Mouse (Mus musculus): ENCODE measurements around the gene 1810055G02Rik. TPM values are rescaled to one million over a fixed set of nuclear protein-coding genes. Genes with fewer than 3 reads are reported as not detected.

1810055G02Rik gene
- total RNA-seq, 2 experiments from 2014 or later, result 9.6 to 9.8 TPM

DNA sequence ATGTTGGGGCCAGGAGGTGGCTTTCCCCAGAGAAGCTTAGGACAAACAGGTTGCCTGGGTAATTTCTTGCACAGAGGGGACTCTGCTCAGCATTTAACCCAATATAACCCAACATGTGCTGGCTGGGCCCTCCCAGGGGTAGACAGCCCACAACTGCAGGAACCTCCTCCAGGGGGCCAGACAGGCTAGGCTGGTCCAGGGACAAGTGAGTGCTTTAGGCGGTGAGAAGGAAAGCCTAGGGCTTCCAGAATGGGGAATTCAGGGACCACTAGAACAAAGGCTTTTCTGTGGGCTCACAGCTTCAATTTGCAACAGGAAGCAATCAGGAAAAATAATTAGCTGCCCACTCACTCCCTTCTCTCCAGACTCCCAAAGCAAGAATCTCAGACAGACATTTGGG is 23.7 kb upstream of the 1810055G02Rik start:
- intact Hi-C loops (cut with DNase I), result no loop called here
- no peak for DNase-seq
- TF ChIP-seq CTCF (IDR thresholded peaks at IDR 0.05), result no peak
- peak overlapping the region; percentile 93 for H3K27ac ChIP-seq
- H3K4me3 ChIP-seq, result peak overlapping the region; percentile 99

DNA sequence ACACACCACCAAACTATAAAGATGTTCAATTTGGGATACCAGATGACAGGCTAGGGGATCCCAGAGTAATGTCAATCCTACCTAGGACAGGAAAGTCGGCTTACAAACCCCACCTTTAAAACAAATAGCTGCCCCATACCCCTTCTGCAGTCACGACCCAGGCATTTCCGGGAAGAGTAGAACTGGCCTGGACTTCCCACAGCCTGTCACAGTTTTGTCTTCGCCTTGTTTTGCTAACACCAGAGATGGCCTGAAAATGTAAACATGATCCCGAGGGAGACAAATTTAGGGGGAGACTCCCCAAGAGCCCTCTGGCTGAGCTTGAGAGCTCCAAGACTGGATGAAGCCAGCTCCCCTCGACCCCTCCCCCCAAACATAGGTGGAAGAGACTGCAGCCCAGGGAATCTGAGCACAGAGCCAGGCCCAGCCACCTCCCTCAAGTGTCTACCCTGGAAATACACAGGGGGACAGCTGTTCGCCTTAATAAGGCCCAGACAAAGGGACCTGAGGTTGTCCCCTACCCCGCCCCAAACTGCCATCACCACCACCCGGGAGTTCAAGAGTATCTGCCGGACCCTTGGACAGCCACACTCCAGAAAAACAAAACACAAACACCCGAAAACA is 23.0 kb upstream of the 1810055G02Rik start:
- peak overlapping the region; percentile 93 for H3K27ac ChIP-seq
- H3K4me3 ChIP-seq, result peak overlapping the region; percentile 99
- no peak for DNase-seq
- intact Hi-C loops (cut with DNase I), result no loop called here
- no peak for TF ChIP-seq CTCF (IDR thresholded peaks at IDR 0.05)

DNA sequence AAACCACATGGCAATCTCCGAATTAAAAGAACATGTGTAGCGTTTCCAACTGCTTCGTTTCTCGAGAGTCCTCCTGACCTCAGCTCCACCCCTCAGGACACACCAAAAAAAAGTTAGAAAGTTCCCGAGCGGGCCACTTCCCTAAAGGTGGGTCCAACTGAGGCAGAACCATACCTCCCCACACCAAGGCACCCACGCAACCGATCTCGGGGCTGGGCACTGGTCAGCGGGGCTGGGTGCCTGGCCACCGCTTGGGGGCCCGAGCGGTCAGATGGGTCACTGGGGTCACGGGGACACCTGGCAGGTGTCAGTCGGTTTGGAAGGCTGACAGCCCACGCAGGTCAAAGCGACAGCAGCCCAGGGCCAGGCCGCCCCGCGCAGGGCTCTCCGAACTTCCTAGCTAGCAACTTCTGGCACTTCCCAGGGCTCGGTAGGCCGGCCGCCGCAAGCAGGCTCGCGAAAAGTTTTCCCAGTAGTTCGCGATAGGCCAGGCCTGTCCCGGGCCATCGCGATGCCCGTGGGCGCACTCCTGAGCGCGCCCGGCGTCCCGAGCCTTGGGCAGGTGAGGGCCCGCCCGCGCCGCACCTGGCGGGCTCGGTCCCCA is 22.4 kb upstream of the 1810055G02Rik start:
- intact Hi-C loops (cut with DNase I), result no loop called here
- peak overlapping the region; percentile 99 for H3K4me3 ChIP-seq

DNA sequence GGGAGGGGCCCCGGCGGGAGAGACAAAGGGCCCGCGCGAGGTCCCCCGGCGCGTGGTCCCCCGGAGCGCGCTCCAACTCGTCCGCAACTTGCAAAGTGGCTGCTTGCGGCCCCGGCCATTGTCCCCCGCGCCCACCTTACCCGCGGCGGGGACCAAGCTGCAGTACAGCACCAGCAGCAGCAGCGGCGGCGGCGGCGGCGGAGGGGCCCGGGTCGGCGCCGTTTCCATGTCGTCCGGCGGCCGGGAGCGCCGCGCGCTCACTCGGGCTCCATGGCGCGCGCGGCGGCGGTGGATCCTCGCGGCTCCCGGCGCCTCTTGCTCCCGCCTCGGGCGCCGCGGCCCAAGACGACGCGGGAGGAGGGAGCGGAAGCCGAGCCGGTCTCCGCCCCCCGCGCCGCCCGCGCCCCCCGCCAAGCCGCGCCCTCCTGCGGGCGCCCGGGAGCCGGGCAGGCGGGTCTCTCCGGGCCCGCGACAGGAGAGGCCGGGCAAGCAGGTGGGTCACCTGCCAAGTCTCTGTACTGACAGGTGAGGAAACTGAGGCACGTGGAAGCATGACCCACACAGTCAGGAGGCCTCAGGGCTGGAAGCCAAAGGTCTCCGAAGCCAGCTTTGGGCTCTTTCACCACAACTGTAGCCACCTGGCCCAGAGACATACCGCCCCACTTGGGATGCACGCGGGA is 21.7 kb upstream of the 1810055G02Rik start, which contains the start of gene Lrp5:
TSS of gene Lrp5 (minus strand) at position 350 of the 680 bp plus-strand sequence.
- Histone ChIP-seq H3K4me3 (peak within 1 kb of the TSS; percentile 99), H3K27ac (peak within 1 kb of the TSS; percentile 93)
- DNase-seq, result peak; percentile 86
- TF ChIP-seq CTCF (IDR thresholded peaks at IDR 0.05), result peak; percentile 29
- intact Hi-C loops (cut with DNase I), result no loop called here

More for the DNA sequence above, 22.4 kb upstream of the 1810055G02Rik start:
- peak; percentile 12; the same call in 1 of the 2 replicates for TF ChIP-seq CTCF (IDR thresholded peaks at IDR 0.05)
- DNase-seq, result peak; percentile 71
- peak overlapping the region; percentile 93 for H3K27ac ChIP-seq

DNA sequence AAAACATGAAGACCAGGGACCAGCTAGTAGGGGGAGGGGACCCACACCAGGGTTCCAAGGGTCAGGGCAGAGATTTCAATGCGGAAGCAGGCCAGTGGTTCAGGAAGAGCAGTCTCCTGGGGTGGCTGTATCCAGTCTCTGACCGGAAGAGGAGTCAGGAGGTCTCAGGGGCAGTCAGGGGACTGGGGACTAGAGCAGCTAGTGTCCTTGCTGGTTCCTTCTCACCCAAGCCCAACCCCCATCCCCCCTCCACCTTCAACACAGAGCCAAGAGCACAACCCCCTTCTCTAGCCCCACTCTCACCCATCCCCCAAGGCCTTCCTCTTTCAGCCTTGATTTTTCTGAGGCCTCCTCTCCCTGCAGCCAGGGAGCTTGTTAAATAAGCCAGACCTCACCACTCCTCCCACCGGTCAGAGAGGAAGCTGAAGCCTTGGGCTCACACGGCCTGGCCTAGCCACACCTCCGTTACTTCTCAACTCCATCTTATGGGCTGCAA is 20.4 kb upstream of the 1810055G02Rik start:
- DNase-seq, result no peak
- intact Hi-C loops (cut with DNase I), result no loop called here
- peak overlapping the region; percentile 93; the same call in 1 of the 2 replicates for H3K27ac ChIP-seq
- no peak for TF ChIP-seq CTCF (IDR thresholded peaks at IDR 0.05)
- H3K4me3 ChIP-seq, result no peak overlapping the region

DNA sequence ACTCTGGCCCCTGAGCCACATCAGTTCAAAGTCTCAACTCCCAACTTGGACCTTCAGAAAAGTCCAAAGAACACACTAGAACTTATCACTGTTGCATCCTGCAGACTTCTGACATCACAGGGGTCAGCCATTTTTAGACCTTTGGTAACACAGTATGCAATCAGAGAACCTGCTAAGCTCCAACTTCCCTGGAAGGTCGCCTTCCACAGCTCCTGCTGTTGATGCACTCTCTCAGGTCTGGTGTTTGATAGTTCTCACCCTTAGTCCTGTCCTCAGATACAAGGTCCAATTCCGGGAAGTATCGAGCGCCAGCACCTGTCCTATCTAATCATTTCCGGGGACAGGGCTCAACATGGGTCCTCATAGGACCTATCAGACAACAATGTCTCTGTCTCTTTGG is 16.8 kb upstream of the 1810055G02Rik start:
- no peak for TF ChIP-seq CTCF (IDR thresholded peaks at IDR 0.05)
- no peak overlapping the region for H3K4me3 ChIP-seq
- peak overlapping the region; percentile 65 for H3K27ac ChIP-seq
- peak; percentile 57 for DNase-seq
- intact Hi-C loops (cut with DNase I), result no loop called here

DNA sequence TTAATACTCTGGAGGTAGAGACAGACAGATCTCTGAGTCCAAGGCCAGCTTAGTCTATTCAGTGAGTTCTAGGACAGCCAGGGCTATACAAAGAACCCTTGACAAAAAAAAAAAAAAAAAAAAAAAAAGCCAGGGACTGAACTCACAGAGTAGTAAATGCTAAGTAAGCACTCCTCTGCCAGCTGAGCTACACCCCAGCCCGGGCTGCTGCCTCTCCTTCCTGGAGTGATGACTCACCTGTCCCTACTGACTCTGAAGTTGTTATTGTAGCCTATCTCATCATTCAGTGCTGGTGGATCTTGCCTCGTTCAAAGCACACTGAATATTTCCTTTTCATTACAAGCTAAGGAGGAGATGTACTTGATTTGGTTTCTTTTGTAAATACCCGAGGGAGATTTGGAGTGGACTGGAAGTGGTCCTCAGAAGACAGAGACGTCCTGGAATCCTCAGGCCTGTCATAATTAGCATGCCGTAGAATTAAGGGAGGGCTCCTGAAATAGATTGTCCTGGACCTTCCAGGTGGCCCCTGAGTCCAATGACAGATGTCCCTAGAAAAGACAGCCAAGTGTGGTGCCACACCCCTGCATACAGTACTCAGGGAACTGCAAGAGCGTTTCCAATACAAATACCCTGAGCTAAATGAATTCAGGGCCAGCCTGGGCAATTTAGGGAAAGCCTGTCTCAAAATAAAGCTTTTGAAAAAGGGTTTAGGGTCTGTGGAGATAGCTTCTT is 15.5 kb upstream of the 1810055G02Rik start:
- Histone ChIP-seq H3K4me3 (no peak overlapping the region), H3K27ac (no peak overlapping the region)
- TF ChIP-seq CTCF (IDR thresholded peaks at IDR 0.05), result no peak
- no peak for DNase-seq
- intact Hi-C loops (cut with DNase I), result no loop called here

DNA sequence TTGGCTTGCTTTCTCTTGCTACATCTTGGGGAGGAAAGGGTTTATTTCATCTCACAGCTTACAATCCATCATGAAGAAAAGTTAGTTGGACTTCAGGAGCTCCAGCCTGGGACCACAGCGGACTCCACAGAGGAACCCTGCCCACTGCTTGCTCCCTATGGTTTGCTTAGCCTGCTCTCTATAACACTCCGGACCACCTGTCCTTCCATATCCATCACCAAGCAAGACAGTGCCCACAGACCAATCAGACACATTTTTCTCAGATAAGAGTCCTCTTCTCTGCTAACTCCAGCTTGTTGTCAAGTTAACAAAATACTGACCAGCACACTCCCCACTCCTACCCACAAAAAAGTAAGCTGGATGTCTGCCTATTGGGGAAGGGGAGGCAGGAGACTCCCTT is 13.6 kb upstream of the 1810055G02Rik start:
- Histone ChIP-seq H3K4me3 (no peak overlapping the region), H3K27ac (no peak overlapping the region)
- no peak for TF ChIP-seq CTCF (IDR thresholded peaks at IDR 0.05)
- intact Hi-C loops (cut with DNase I), result no loop called here
- no peak for DNase-seq

DNA sequence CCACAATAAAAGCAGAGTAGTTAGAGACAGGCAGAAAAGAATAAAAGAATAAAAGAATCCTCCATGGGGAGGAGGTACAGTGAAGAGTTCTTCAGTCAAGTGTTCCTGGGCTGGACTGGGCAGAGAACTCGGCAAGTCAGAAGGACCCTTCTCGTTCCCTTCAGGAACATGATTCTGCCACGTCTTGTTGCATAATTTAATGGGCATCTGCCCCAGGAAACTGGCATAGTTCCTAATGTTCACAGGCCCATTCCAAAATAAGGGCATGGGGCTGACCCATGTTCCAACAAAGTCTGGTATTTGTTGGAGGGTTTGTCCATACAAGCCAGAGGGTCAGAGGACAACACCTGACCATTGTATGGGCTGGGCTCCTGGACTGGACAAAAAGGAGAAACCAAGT is 13.1 kb upstream of the 1810055G02Rik start:
- intact Hi-C loops (cut with DNase I), result loop anchor here (5.0 kb wide), 1 partner anchor 38 kb away; no protein-coding TSS in a partner anchor
- no peak overlapping the region for H3K27ac ChIP-seq
- DNase-seq, result no peak
- no peak overlapping the region for H3K4me3 ChIP-seq
- no peak for TF ChIP-seq CTCF (IDR thresholded peaks at IDR 0.05)

DNA sequence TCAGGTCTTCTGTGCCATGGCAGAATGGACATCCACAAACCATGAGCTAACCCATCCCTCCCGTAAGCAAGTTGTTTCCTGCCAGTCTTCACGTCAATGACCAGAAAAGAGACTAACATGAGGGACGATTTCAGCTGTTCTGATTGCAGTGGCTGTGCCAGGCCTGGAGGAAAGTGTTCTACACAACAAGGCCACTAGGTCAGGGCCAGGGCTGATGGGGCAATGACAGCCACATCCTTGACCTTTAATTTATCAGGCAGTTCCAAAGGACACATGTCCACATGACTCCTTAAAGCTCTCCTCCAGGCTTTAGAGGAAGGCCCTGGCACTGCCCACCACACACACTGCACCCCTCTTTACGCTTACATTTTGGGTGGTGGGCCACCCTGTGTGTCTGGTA is 12.6 kb upstream of the 1810055G02Rik start:
- intact Hi-C loops (cut with DNase I), result loop anchor here (5.0 kb wide), 1 partner anchor 38 kb away; no protein-coding TSS in a partner anchor
- DNase-seq, result no peak
- no peak overlapping the region for H3K4me3 ChIP-seq
- no peak for TF ChIP-seq CTCF (IDR thresholded peaks at IDR 0.05)
- H3K27ac ChIP-seq, result no peak overlapping the region

DNA sequence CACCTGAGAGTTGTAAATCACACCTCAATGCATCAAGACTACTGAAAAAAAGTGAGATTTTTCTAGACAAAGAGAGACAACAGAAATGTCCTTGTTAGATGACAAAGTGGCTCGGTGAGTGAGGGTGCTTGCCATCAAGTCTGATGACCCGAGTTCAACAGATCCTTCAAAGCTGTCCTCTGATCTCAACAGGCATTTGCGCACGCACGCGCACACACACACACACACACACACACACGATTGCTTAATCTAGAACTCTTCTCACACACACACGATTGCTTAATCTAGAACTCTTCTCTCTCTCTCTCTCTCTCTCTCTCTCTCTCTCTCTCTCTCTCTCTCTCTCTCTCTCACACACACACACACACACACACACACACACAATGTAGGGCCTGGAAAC is 12.1 kb upstream of the 1810055G02Rik start:
- no peak for TF ChIP-seq CTCF (IDR thresholded peaks at IDR 0.05)
- intact Hi-C loops (cut with DNase I), result loop anchor here (5.0 kb wide), 1 partner anchor 39 kb away; no protein-coding TSS in a partner anchor
- no peak overlapping the region for H3K27ac ChIP-seq

DNA sequence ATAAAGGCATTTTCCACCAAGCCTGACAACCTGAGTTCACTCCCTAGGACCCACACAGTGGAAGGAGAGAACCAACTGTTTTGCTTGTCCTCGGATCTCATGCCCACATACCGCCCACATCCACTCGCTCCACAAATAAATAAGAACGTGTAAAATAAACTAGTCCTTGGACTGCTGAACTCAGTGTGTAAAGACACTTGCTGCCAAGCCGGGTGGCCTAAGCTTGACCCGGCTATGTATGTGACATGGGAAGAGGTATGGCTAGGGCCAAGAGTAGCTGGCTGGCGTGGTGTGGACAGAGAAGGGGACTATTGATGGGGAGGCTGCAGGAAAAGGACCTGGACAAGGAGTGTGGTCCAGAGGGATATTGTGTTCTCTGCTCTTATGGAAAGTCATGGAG is 10.1 kb upstream of the 1810055G02Rik start:
- TF ChIP-seq CTCF (IDR thresholded peaks at IDR 0.05), result no peak
- Histone ChIP-seq H3K27ac (no peak overlapping the region), H3K4me3 (no peak overlapping the region)
- DNase-seq, result no peak
- intact Hi-C loops (cut with DNase I), result loop anchor here (2.0 to 5.0 kb wide), 2 partner anchors 21 to 41 kb away; no protein-coding TSS in a partner anchor

More for the DNA sequence above, 12.1 kb upstream of the 1810055G02Rik start:
- no peak for DNase-seq
- H3K4me3 ChIP-seq, result no peak overlapping the region
